Mouse (Mus musculus) adrenal gland, postnatal 14 days (tissue): ENCODE data around the gene Mlxipl. TPM values are rescaled to one million over a fixed set of nuclear protein-coding genes. Genes with fewer than 3 reads are reported as not detected.
A peak's percentile ranks its signal among the peaks of the same experiment; 100 is the strongest.

ENCODE experiments used
- DNase-seq: peaks from one replicate; pipeline ENCODE4 v3.0.0; 2021; ENCODE audit warnings: mixed read lengths
- total RNA-seq: library from RNA; stranded (reverse); gene quantifications from 2 replicates; pipeline ENCODE4 v1.2.3, GENCODE M21; 2021

Gene Mlxipl
- total RNA-seq, 1 experiment from 2014 or later = 80.7 TPM

DNA sequence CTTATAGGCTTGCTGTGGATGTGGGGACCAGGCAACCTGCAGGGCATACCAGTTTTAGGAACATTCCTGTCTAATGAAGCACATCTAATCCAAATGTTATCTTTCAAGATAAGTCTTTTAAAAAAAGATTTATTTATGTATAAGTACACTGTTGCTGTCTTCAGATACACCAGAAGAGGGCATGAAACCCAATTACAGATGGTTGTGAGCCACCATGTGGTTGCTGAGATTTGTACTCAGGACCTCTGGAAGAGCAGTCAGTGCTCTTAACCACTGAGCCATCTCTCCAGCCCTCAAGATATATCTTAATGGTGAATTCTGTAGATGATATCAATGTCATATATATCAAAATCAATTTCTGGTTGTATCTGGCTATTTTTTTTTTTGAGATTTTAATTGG, 56.3 kb downstream of the Mlxipl start:
- no peak for DNase-seq

DNA sequence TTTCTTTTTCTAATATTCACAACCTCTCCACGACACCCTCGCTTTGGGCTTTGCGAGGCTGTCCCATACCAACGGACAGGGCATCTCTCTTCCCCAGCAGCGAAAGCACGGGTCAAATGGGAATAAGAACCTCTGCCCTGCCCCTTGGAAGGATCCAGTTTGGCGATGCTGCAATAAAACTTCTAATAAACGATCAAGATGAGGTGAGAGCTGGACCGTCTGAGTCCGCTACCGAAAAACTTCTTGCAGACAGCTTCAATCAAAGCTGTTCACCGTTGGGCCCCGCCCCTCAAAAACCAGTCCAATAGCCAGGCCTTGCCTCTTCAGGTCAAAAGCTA, 59.0 kb downstream of the Mlxipl start:
- no peak for DNase-seq

DNA sequence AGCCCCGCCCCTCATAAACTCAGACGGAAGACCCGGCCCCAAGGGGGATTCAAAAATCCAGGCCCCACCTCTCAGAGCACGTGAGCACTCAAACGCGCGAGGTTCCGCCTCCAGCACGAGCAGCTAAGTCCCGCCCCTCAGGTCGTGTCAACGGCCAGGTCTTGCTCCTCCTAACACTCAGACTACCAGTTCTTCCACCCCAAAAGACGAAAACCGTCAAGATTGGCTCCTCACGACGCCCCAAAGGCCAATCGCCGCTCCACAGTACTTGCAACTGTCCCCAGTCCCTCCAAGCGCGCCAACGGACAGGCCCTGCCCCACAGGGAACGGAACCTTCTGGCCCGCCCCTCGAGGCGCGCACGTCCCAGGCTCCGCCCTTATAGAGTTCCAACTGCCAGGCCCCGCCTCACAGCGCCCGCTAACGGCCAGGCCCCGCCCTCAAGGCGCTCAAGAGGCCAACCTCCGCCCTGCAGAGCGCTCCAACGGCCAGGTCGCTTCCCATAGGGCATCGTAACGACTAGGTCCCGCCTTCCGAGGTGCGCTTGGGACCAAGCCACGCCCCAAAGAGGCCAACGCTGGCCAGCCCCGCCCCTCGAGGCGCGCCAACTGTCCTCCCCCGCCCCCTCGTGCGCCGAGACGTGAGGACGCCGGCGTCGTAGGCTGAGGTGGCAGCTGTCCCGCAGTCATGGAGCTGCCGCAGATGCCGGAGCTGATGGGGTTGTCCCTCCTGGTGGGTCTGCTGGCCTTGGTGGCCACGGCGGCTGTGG, 59.5 kb downstream of the Mlxipl start, which contains the start of gene Tbl2:
Gene Tbl2, plus strand, starts transcription at position 605 of the 767 bp plus-strand sequence.
- peak; percentile 99 for DNase-seq

DNA sequence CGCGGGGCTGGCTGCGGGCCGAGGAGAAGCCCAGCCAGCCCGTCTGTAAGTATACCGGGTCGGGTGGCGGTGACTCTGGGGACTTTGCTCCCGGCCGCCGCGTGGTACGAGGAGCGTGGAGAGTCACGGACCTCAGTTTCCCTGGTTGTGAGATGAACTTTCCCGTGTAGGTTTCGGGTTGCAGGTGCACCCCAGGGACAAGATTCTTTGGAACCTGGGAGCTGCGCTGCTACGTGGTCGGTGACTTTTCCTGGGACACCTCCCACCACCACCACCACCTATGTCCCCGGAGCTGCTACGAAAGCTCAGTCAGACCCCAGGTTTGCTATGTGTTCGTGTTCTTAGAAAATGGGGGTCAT, 60.1 kb downstream of the Mlxipl start:
- DNase-seq = no peak

DNA sequence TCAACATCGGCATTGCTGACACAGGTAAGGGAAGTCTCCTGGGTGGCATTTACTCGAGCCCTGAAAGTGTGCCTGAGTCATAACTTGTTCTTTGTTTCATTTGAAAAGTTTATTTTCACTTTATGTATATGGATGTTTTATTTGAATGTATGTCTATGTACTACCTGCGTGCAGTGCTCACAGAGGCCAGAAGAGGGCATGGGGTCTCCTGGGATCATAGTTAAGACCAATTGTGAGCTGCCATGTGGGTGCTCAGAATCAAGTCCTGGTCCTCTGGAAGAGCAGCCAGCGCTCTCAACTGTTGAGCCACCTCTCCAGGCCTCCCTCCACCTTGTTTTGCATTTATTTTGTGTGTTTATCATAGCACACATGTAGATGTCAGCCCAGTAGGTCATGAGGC, 66.8 kb downstream of the Mlxipl start:
- DNase-seq = no peak

DNA sequence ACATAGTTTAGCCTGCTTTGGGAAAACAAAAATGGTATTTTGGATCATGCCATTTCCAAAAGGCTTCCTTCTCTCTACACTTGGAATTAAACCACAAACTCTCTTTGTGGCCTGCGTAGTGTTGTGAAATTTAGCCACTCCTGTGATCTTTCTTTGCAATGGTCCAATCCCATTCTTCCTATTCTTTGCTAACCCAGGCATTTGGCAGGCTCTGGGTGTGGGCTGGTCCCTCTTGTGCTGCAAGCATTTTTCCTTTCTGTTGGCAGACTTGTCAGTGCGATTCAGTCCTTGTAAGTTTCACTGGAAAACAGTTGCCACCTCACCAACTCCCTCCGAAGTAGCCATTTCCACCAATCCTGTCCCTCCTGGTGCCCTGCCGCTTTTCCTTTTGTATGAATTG, 71.5 kb downstream of the Mlxipl start:
- DNase-seq = peak; percentile 70

DNA sequence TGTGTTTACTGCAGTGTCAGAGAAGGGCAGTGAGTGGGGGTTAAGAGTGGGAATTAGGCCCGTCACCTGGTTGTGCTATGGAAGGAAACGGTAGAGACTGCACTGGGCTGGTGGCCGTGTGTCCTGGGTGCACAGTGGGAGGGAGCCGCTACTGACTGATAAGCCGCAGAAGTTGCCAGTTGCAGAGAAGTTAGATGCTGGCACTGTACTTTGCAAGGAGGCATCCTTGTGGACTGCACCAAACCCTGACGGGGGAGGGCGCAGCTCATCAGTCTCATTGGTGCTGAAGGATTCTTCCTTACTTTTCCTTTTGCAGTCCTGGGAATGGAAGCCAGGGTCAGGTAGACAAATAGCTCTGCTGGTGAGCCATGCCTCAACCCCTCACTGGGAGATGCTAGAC, 72.0 kb downstream of the Mlxipl start:
- no peak for DNase-seq

DNA sequence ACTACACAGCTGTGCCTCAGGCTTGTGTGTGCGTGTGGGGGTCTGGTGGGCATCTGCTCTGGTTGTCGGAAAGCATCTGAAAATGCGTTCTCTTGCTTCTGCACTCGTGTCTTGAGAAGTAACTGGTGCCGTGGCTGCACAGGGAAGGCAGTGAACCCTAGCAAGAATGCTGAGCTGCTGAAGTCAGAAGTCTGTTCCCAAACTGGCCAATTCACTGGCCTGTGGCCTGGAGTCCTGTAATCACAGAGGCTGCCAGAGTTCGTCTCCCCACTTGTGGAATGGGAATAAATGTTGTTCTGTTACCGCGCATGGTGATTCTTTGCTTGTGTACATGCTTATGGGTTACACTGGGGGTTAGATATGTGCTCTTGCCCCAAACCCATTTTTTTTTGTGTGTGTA, 72.7 kb downstream of the Mlxipl start:
- DNase-seq = no peak

DNA sequence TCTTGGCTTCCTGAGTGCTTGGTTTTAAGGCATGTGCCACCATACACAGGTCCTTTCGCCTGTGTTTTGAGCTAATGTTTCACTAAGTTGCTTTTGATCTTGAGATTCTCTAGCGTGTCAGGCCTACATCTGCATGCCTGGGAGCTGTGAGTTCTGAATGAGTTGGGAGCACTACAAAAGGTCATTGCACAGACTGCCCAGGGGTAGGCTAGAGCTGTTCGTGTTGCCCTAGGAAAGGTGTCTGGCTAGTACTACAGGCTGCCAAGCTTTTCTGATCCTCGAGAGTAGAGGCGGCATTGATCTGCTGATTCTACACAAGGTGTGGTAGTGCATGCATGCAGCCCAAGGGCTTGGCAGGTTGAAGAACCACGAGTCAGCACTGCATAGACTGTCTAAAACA, 73.1 kb downstream of the Mlxipl start:
- DNase-seq = no peak

DNA sequence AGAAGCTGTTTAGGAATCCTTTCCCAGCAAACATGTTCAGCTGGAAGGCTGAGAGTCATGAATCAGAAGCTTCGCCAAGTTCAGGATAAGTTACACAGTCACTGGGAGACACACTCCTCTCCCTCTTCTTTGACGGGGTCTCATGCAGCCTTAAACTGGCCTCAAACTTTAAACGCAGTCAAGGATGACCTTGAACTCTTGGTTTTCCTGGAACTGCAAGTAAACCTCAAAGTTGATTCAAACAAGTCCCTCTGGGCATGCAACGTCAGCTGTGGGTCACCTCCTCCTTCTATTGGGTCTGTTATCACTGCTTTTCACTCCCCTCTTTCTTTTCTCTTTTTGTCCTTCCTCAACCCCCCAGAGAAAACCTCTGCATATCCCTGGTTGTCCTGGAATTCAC, 77.2 kb downstream of the Mlxipl start:
- DNase-seq = no peak

DNA sequence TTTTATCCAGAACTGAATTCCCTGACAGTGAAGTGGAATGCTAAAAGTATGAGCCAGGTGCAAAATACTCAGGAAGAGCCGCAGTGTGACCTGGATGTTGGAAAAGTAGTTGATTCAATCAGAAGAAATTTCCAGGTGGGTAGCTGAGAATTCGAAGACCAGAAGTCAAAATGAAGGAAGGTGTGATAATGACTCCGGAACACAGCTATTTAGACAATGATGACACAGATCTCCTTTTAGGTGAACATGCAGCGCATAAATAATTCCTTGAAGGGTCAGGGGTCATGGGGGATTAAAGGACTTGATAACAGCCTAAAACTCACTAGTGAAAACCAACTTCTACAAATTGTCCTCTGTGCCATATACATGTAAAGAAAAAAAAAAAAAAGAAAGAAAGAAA, 77.8 kb downstream of the Mlxipl start:
- no peak for DNase-seq

DNA sequence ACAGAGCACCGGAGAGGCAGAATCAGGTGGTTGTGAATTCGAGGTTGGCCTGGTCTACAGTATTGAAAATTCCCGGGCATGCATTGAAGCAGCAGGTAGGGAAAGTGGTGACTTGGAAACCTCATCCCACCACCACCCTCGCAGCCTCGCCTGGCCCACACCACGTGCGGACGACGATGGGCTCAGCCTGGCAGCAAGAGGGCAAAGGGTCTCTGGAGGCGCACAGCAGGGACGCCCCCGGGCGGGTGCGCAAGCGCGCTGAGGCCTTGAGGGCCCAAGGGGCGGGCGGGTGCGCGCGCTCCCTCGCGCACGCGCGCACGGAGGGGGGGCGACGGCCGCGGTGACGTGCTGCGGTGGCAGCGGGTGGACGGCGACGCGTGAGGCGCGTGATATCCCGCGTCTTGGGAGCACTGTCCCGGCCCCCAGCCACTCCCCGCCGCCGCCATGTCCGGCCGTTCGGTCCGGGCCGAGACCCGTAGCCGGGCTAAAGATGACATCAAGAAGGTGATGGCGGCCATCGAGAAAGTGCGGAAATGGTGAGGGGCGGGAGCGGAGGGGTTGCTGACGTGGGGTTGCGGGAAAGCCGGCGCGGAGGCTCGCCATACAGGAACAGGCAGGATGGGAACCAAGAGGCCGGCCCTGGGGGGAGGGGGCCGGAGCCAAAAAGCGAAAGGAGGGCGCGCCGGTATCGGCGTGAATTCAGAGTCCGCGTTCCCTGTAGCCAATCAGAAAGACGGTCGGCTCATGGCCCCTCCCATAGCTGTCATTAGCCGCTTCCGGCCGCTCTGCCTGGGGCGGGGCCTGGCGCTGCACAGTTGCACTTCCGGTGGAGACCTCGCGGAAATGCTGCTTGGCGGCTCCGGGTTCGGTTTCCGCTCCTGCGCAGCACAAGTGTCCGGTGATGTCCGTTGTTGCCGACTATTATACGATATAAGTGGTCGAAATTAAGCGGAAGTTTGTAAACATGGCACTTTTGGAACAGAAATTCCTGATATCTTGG, 78.7 kb downstream of the Mlxipl start, which contains the start of gene Bcl7b:
Gene Bcl7b, plus strand, starts transcription at position 221 of the 1,000 bp plus-strand sequence.
- DNase-seq = peak; percentile 98

DNA sequence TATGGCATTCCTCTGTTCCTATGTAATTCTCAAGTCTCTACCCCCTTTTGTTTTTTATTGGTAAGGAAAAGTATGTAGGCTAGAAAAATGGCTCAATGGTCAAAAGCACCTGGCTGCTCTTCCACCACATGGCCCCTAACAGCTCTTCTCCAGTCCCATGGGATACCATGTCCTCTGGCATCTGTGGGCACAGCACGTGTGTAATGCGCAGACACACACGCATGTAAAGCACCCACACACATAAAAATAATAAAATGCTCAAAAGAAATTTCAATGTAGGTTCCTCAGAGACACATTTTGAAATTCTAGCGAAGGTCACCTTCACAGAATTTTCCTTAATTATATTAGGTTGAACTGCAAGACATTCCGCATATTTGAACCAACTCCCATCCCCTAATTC, 79.8 kb downstream of the Mlxipl start:
- DNase-seq = no peak

DNA sequence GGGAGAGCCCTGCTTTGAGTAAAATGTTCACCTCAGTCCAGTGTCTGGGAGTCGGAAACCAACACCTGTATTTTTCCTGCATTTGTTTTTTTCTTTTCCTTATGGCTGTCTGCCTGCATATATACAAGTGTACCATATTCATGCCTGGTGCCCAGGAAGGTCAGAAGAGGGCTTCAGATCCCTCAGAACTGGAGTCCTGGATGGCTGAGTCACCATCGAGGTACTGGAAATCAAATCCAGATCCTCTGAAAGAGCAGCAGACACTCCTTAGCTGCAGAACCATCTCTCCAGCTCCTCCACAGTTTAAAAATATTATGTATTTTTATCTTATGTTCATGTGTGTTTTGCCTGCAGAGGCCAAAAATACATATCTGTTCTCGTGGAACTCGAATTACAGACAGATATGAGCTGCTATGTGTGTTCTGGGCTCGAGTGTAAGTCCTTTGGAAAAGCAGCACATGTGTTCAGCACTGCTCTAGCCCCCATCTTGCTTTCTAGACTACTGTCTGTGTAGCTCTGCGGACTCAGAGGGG, 82.1 kb downstream of the Mlxipl start:
- no peak for DNase-seq

DNA sequence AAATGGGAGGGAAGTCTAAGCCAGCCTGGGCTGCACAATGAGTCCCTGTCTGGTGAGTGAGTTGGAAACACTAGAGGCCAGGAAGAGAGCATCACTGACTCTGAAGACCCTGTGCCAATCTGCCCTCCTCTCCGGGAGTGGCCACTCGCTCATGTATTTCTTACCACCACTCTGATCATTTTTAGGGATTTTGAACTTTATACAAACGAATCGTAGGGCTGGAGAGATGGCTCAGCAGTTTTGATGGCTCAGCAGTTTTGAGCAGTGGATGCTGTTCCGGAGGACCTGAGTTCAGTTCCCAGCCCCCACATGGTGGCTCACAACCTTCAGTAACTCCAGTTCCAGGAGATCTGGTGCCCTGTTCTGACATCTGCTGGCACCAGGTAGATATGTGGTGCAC, 83.3 kb downstream of the Mlxipl start:
- no peak for DNase-seq

DNA sequence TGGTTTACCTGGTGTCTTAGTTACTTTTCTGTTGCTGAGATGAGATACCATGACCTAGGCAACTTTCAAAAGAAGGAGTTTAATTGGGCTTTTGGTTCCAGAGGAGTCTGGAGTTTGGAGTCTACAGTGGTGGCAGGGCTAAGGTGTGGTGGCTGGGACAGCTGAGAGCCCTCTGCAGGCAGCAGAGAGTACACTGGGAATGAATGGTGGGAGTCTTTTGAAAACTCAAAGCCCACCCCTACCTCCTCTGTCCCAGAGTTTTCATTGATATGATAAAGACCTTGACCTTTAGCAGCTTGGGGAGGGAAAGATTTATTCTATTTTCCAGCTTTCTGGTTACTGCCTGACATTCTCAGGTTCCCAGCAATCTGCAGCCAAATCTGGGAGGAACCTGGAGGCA, 85.4 kb downstream of the Mlxipl start:
- DNase-seq = no peak

DNA sequence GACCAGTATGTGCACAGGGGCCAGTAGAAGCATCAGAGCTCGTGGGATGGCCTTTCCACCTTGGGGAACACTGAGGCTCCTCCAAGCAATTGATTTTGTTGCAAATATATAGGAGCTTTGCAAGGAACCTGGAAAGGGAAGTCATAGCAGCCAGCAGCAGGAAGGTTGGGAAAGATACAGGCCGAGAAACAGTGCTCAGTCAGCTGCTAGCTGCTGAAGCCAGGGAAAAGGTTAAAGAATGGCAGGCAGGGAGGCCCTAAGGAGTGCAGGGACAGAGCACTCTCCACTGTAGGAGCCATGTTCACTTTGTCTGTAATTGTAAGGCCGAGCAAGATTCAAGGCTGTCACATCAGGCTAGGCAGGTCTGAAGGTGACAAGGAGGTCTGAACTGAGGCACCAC, 88.8 kb downstream of the Mlxipl start:
- DNase-seq = no peak

DNA sequence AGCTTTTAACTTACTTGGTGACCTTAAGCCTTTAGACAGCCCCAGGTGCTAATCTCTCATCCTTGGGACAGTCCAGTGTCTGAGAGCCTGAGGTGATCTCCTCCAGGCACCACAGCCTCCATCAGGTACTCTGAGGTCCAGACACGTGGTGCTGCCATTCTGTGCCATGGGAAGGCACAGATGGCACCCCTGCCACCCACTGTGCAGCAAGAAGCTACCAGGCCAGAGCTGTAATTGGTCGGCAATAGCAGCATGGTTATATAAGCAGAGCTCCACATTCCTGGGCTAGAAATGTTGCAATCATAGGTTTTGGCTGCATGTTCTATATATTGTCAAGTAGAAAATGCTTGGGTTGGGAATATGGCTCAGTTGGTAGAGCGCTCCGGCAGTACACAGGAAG, 89.3 kb downstream of the Mlxipl start:
- no peak for DNase-seq

DNA sequence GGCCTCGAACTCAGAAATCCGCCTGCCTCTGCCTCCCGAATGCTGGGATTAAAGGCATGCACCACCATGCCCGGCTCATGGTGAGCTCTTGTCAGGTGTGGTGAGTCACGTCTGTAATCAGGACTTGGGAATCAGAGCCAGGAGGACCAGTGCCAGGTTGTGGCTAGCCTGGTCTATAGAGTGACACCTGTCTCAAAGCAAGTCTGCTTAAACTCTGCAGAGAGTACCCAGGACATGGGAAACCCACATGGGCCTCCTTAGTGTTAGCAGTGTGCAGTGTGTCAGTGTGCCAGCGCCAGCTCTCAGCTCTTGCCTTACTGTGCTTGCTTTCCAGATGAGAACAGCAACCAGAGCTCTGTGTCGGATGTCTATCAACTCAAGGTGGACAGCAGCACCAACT, 89.9 kb downstream of the Mlxipl start:
- DNase-seq = no peak

DNA sequence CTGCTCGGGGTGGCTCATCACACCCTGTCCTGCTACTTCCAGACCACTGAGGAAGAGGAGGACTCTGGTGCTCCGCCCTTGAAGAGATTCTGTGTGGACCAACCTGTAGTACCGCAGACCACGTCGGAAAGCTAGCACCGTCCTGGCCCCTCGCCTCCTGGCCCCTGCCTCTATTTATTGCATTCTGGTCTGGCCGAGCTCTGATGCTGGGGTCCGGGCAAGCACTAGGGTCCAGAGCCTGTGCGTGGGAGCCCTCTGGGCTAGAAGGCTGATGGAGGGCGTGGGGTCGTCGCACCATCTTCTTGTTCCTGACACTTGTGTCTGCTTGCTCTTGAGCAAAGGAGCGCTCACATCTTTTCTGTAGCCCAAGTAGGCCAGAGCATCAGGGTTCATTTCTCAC, 91.1 kb downstream of the Mlxipl start:
- no peak for DNase-seq

DNA sequence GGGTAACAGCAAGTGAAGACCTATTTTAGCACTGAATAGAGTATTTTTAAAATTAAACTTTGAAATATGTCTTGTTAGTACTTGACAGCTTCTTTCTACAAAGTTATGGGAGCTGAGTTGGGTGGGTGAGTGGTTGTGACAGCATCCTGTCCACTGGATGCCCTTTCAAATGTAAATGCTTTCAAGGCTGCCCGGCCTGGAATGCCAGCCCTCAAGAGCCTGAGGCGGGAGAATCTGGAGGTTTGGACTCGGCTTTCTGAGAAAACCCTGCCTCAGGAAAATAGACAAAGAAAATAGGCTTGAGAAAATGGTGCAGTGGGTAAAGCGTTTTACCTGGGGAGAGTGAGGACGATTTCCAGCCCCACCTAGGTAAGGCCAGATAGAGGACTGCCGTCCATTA, 92.1 kb downstream of the Mlxipl start:
- DNase-seq = no peak

DNA sequence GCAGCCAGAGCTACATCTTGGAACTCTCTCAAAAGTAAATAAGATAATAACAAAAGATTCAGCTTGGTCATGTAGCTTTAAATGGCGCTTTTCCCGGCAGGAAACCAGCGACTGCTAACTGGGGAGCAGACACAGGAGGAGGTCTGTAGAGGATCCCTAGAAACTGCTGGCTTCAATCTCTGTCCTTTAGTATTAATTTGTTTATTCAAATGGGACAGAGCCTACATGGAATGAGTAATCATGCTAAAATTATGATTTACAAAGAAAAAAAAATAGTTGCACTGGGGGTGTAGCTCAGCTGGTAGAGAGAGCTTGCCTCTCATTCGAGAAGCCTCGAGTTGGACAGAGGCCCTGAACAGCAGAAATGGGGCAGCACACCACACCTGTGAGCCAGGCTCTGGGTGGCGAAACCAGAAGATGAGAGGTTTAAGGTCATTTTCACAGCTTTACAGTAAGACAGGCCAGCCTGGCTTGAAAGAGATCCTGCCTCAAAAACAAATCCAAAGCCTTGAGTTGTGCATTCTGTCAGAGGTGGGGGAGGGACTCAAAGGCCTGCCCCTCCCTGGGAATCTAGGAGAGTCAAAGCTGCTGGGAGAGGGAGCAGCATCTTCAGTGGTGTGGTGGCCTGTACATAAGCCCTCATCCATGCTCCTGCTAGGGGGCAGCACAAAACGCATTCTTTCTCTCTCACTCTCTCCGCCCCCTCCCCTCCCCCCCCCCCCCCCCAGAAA, 93.6 kb downstream of the Mlxipl start:
- no peak for DNase-seq

DNA sequence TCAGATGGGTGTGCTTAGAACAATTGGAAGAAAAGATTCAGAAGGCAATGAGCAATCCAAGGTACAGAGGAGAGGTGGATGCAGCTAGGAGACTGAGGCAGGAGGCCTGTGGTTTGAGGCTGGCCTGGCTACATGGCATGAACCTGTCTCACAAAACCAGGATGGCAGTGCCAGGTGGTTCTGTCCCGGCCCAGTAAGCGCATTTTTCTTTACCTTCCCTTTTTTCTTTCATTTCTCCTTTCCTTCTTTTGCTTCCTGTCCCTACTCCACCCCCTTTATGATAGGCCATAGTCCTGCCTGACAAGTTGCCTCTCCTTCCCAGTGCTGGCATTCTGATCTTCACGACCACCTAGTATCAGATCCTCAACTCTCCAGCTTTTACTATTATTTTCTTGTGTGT, 95.3 kb downstream of the Mlxipl start:
- no peak for DNase-seq
